ENCODE assay signal across 9 mouse cellular contexts in genomic region chr9:58899602-58900001, GRCm38 (mm10).
"Had no signal": no experiment of that assay in that cellular context is flagged by ENCODE, and none has a peak within 500 bp of the region (broad histone marks: within the 10 kb centered on the region; RNA-seq: fewer than 3 reads in every experiment).

No protein-coding gene starts in this region.

- H3K27me3 ChIP-seq: kidney, embryonic 15.5 days; liver, embryonic 12.5 days; midbrain, embryonic 12.5 days; neural tube, embryonic 13.5 days had no signal

- H3K36me3 ChIP-seq: liver, embryonic 12.5 days had no signal

- DNase-seq: kidney, adult 2 months; kidney, postnatal 14 days; right cerebral cortex, postnatal 14 days; thymus, postnatal 4 days had no signal

- ATAC-seq: liver, embryonic 12.5 days; midbrain, embryonic 16.5 days had no signal
